Mouse (Mus musculus) embryo, embryonic 11 days (tissue): Measurements from ENCODE around the gene Mctp1.

Experiments used
- DNase-seq: peaks from one replicate; pipeline ENCODE4 v3.0.0-alpha.2; 2015

Gene Mctp1

GRCm38 (mm10) chr13:76633707-76634106 lies 249.4 kb downstream of the Mctp1 start:
- DNase-seq, result no peak

DNA sequence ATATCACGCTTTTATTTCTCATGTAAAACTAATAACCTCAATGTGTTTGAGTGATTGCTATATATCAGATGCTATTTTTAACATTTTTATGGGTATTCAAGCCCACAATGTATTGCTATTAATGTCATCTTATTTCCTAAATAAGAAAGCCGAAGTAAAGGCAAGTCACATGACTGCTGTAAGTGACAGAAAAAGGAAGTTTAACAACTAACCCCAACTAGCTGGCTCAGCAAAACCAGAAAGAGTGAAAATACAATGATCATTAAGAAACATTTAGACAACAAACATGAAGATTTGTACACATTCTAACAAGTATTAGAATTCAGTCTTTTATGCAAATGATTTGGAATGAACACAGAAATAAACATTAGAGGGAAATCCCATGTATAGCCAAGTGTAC lies 253.9 kb downstream of the Mctp1 start:
- DNase-seq, result no peak

- DNase-seq, result no peak
Observed at GRCm38 (mm10) chr13:76659523-76659922, 275.2 kb downstream of the Mctp1 start.

- peak; percentile 57 for DNase-seq
Observed at GRCm38 (mm10) chr13:76681286-76681685, 297.0 kb downstream of the Mctp1 start.

- DNase-seq, result no peak
Observed at GRCm38 (mm10) chr13:76689349-76689748, 305.0 kb downstream of the Mctp1 start.

DNA sequence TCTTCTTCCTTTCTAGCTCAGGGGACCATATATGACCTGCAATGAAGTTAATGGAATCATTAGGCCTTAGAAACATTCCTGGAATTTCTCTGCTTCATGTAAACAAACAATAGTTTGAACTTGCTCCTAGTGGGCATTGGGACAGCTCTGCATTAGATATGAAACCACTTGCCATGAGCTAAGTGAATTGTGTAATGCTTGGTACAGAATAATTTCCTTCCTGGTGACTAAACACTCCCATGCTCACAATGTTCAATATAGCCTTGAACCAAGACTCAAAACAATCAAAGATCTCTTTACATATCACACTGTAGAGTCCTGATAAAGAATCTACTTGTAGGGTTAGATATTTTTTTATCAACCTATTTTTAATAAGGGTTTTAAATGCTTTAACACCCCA lies 305.8 kb downstream of the Mctp1 start:
- no peak for DNase-seq

GRCm38 (mm10) chr13:76690697-76691096 lies 306.4 kb downstream of the Mctp1 start:
- no peak for DNase-seq

DNA sequence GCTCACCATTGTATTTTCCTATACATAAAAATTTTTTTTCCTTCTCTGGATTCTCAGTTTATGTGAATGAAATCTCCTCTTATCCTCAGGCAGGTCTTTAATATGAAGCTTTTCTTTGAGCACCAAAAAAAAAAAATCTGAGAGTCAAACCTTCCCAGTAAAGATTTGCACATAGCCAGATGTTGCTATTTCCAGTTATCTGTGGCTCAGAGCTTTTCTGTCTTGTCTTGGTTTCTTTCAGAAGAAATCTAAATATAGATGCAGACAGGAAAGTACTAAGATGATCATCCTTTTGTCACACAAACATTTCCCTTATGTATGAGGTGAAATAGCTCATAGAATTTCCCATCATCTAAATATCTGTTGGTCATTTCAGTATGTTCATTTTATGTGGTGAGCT lies 349.7 kb downstream of the Mctp1 start:
- DNase-seq, result no peak

DNA sequence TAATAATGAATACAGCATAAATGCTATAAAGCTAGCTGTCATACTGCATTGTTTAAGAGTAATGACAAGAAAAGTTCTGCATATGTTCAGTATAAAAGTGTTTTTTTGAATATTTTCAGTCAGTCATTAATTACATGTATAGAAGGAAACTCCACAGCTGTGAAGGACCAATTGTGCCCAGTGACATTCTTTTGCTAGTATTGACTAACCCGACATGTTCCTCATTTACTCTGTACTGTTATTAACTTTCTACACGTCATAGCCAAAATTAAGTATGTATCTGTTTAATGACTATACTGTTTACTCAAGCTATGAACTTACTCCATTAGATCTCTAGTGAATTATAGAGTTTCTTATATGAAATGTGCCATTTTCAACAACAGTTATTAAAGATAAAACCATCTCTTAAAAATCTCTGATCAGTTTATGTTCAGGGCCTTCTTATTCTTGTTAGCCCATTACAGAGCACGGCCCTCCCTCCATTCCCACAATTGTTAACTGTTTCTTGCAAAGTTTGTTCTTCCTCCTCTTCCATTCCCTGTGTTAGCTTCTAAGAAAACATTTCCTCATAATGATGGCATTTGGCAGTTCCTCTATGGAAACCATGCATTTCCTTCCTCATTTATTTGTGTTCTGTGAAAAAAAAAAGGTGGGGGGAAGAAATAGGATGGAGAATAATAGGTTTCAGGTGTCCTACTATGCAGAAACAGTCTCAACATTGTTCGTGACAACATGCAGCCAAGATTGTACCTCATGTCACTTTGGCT lies 366.5 kb downstream of the Mctp1 start:
- DNase-seq, result no peak

DNA sequence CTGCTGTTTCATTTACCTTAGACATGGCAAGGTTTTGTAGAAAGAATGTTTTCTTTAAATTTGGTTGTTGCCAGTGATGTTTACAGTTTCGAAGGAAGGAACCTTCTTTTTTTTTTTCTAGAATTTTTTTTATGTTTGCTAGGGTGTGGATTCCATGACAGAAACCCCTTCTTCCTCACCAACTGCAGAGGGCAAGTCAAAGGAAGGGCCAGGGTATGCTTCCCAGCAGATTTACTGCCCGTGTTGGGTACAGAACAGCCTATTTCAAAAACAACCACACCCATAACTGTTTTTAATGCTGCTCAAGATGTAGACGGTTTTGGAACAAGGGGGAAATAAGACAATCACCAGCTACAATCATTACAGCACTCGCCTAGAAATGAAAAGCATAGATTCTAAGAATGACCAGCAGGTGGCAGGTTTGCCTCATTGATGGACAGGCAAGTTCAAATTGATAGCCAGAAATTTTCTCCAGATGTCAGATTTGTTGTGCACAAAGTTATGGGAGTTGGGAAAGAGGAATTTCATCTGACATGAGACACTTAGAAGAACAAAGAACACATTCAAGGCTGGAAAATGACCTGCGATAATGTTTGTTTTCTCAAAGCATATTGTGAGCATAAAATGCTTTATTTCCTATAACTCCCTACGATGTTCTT lies 375.6 kb downstream of the Mctp1 start:
- peak; percentile 84 for DNase-seq

GRCm38 (mm10) chr13:76799662-76800061 lies 415.3 kb downstream of the Mctp1 start:
- no peak for DNase-seq

DNA sequence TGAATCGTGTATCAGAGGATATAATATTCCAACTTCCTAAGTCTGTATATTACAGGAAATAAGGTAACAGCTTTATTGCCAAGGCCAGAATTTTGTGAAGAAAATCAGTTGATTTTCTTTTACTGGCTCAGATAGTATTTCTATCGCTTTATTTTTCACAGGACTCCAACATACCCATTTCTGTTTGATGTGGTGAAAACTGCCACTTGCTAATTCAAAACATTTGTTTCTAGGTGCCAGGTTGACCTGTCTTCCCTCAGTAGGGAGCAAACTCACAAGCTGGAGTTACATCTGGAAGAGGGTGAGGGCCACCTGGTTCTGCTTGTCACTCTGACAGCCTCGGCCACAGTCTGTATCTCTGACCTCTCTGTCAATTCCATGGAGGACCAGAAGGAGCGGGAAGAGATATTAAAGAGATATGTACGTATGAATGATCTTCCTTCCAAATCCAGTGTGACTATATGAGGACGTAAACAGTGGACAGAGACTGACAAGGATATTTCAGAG lies 416.8 kb downstream of the Mctp1 start:
- DNase-seq, result peak; percentile 44

- DNase-seq, result peak; percentile 78
Observed at GRCm38 (mm10) chr13:76802051-76802728, 417.9 kb downstream of the Mctp1 start.

DNA sequence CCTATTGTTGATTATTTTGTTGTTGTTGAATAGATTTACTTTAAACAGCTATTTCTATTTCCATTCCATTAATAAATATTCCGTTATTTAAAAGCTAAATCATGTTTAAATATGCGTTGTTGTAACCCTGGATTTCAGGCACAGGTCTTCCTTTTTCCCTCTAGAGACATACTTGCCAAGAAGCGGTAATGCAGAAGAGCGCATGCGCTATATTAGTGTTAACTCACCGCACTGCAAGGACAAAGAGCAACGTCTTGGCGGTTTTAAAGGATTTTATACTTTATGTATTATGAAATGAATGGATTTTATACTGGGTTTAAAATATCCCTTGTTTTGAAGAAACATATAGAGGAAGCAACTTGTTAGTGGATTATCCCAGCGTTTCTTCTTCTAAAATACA lies 418.6 kb downstream of the Mctp1 start:
- DNase-seq, result no peak

GRCm38 (mm10) chr13:76803799-76804198 lies 419.5 kb downstream of the Mctp1 start:
- DNase-seq, result no peak

DNA sequence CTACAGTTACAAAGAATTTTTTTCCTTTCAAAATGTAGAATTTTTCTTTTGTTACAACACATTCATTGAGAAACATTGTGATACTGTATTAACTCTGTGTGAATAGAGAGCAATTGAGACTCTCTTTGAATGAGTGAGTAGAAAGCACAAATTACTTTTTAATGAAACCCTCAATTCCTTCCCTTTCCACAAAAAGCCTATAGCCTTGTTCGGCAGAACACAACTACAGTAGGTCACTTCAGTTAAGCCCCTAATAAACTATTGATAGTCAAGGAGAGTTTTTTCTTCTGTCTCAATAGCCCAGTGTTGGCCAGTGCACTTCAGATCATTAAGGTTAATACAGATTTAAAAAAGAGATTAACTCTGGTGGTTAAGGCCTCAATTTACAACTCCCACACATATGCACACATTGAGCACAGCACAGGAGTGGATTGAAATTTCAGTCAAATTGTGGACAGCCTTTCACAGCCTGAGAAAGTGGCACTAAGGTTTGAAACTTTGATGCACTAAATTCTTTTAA lies 424.6 kb downstream of the Mctp1 start:
- no peak for DNase-seq

DNA sequence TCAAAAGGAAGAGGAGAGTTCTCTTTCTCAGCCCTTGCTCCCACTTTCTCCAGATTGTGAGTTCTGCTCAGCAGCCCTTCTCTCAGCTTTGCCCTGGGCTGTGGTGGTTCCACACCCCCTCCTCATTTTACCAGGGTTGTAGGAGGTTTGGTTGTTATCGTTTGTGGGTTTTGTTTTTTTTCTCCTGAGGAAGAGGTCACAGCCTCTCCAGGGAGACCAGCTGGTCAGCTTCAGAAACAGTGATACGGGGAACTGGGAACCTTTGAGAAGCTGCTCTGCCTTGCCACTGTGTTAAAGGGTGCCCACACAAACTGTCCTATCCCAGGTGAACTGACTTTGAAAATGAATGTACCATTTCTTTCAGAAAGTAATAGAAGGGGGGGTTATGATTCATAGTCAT lies 425.5 kb downstream of the Mctp1 start:
- peak; percentile 51 for DNase-seq

- peak; percentile 91 for DNase-seq
Observed at GRCm38 (mm10) chr13:76810496-76810939, 426.2 kb downstream of the Mctp1 start.

DNA sequence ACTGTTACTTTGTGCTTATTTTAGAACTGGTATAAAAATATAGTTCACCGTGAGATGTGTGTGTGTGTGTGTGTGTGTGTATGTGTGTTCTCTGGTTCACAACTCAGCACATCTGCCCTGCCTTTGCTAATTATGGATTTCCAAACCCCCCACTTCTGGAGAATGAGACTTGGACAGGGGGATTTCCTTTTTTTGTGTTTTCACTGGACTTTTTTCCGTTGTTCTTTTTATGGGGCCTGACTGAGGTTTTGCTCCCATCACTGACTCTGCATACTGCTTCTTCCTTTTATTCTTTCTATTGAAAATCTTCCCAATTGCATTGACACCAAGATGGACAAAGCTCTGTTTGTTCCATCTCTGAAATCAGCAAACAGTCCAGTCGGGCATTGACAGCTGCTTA lies 438.7 kb downstream of the Mctp1 start:
- no peak for DNase-seq

GRCm38 (mm10) chr13:76824932-76825694 lies 440.8 kb downstream of the Mctp1 start:
- DNase-seq, result peak; percentile 70

DNA sequence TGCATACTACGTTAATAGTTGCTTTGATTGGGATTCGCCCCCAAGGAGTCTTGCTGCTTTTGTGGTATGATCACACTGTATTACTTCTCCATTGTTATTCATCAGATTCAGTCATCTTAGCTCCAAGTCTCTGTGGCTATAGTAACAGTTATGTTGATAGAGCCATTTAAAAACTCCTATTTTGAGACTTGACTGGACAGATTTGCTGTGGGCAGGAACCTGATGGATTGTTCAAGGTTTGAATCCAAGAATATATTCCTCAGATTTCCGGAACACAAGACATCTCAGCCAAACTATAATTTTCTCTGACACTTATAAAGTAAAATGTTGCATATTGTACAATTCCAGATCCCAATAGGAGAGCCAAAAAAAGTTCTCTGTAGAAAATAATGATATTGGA lies 443.4 kb downstream of the Mctp1 start:
- DNase-seq, result no peak

DNA sequence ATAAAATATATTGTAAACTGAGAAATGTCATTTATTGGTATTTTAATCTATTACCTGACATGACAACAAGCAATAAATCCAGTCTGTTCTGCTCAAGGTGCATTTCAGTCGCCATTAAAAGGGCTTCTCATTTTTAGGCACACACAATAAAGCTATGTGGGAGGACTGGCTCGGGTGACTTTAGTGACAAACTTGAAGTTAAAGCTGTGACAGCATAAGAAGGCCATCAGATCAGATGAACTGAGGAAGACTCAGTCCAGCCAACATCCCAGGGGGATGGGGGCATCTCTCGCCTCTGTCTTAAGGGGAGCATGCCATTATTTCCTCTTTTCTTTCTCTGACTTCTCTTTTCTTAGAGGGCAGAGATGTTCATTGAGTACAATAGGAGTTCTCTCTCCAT lies 453.7 kb downstream of the Mctp1 start:
- no peak for DNase-seq

GRCm38 (mm10) chr13:76840712-76841111 lies 456.4 kb downstream of the Mctp1 start:
- no peak for DNase-seq
